Mouse (Mus musculus) G1E-ER4 (cell line): ENCODE data around the gene Yars. TPM values are rescaled to one million over a fixed set of nuclear protein-coding genes. Genes with fewer than 3 reads are reported as not detected.

Experiments used
- GATA1 ChIP-seq: IDR thresholded peaks from one replicate; pipeline ENCODE4 v1.8.0; 2012; ENCODE audit warnings: low read length, inconsistent platforms
- polyA plus RNA-seq: library from polyadenylated mRNA; stranded (reverse); fragments of >175 nt; gene quantifications from 2 replicates; pipeline ENCODE4 v1.2.3, GENCODE M21; 2012

Gene Yars
- polyA plus RNA-seq, 1 experiment: 88.4 TPM

DNA sequence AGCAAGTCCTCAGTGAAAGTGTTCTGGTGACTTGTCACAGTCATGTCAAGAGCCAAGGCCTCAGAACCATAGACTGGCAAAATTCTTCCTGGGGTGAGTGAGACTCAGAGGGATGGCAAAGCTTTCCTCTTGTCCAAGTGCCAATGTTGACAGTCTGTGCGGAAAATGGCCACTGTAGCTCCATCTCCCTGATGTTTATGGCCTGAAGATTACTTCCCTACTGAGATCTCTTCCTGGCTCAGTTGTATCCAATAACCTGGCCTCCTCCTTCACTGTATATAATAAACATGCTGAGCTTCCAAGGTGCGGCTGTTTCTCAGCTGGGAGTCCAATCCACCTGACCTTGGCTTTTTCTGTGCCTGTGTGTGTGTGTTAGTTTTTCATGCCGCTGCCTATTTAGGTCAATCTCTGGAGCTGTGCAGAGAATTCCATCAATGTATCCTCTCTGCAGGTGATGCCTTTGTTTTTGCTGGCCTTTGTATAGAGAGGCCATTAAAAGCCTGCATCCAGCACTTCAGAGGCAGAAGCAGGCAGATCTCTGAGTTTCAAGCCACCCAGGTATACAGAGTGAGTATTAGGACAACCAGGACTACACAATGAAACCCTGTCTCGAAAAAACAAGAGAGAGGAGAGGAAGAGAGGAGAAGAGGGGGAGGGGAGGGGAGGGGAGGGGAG lies 27.8 kb upstream of the Yars start:
- TF ChIP-seq GATA1: no peak

DNA sequence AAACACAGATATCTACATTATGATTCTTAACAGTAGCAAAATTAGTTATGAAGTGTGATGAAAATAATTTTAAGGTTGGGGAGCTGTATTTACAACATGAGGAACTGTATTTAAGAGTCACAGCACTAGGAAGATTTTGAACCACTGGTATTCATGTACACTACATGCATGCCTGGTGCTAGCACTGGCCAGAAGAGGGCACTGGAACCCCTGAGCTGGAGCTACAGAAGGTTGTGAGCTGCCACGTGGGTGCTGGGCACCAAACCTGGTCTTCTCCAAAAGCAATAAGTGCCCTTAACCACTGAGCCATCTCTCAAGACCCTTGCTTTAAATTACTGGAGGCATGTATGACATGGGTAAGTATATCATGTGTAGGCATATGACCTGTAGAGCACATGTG lies 17.0 kb upstream of the Yars start:
- no peak for TF ChIP-seq GATA1

DNA sequence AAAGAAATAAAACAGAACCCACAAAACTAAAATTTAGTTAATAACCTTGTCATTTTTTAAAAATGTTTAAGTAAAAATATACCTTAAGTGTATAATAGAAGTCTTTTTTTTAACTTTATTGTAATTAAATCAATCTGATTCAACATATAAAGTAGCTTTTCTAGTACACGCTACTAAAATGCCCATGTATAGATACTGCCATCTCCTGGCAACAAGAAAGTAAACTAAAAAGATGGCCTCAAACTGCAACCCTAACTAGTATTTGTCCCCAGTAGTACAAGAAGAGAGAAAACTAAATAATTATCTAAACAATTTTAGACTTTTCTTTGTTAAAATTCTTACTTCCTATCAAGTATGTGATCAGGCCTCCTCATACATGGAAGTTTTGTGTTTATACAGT lies 10.0 kb upstream of the Yars start:
- no peak for TF ChIP-seq GATA1

GRCm38 (mm10) chr4:129188041-129188659 lies 1.4 kb upstream of the Yars start:
- no peak for TF ChIP-seq GATA1

GRCm38 (mm10) chr4:129188803-129189541 lies 588 bp upstream of the Yars start:
- no peak for TF ChIP-seq GATA1

GRCm38 (mm10) chr4:129190538-129190937 lies 978 bp downstream of the Yars start:
- no peak for TF ChIP-seq GATA1

- TF ChIP-seq GATA1: no peak
Measured at GRCm38 (mm10) chr4:129191691-129192090, 2.1 kb downstream of the Yars start.

DNA sequence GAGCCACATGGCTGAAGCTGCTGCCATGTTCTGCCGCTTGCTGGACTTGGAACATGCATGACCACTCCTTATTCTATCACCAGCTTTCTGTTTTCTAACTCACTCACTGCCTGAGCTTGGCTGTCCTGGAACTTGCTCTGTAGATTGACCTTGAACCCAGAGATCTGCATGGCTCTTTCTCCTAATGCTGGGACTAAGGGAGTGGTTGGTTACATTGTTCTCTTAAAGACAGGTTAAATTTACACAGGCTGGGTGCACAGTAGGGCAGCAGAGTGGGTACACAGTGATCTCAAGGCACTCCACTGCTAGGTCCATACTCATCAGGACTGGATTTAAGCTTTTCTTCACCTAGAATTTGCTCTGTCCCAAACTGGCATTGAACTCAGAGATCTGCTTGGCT lies 4.7 kb downstream of the Yars start:
- TF ChIP-seq GATA1: no peak

DNA sequence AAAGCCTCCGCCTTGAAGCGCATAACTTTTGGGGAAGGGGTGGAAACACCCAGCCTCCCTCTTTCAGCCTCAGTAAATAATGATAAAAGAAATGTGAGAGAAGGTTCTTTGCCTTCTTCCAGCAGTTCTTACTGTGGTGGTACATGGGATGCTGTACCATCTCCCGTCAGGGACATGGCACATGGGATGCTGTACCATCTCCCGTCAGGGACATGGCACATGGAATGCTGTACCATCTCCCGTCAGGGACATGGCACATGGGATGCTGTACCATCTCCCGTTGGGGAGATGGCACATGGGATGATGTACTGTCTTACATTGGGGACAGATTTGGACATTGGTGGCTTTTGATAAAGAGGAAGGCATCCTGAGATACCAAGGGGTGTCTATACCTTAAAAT lies 8.0 kb downstream of the Yars start:
- TF ChIP-seq GATA1: no peak

GRCm38 (mm10) chr4:129204655-129205054 lies 15.1 kb downstream of the Yars start:
- no peak for TF ChIP-seq GATA1

GRCm38 (mm10) chr4:129206792-129207191 lies 17.2 kb downstream of the Yars start:
- TF ChIP-seq GATA1: no peak

DNA sequence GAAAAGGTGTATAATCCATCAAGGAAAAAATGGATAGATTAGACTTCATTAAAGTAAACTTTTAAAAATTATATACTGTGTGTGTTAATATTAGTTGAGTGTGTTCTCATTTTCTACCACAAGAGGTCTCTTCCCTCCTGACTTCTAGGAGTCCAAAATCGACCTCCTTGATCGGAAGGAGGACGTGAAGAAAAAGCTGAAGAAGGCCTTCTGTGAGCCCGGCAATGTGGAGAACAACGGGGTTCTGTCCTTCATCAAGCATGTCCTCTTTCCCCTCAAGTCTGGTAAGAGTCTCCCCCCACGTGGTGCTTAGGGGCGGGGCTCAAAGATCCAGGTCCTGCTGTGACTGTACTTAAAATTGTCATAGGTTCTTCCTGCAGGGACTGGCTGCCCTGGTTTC lies 19.9 kb downstream of the Yars start:
- no peak for TF ChIP-seq GATA1

- TF ChIP-seq GATA1: no peak
Measured at GRCm38 (mm10) chr4:129211461-129211860, 21.9 kb downstream of the Yars start.

DNA sequence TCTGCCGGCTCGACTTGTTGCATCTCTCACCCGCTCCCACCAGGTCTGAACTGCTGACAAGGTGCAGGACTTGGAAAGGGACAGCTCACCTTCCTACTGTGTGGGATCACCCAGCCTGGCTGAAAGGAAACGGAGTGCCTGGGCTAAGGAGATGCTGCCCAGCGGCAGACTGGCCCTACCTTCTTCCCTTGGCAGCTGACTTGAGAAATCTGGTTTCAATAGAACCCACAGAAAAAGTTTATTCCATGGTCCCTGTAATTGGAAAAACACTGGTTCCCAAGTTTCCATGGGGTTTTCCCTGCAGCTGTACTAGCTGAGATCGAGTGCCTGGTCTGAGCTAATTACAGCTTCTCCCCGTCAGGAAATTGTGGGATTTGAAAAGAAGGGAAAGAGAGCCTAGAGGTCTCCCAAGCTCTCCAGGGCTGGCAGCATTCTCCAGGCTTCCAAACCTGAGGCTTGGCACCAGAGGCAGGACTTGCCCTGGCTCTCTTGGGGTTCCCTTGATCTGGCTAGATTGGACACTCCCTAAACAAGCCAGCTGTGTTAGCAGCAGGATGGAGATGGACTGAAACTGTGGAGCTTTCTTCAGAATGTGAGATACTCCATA lies 29.1 kb downstream of the Yars start:
- no peak for TF ChIP-seq GATA1

GRCm38 (mm10) chr4:129219198-129219597 lies 29.6 kb downstream of the Yars start:
- TF ChIP-seq GATA1: no peak

DNA sequence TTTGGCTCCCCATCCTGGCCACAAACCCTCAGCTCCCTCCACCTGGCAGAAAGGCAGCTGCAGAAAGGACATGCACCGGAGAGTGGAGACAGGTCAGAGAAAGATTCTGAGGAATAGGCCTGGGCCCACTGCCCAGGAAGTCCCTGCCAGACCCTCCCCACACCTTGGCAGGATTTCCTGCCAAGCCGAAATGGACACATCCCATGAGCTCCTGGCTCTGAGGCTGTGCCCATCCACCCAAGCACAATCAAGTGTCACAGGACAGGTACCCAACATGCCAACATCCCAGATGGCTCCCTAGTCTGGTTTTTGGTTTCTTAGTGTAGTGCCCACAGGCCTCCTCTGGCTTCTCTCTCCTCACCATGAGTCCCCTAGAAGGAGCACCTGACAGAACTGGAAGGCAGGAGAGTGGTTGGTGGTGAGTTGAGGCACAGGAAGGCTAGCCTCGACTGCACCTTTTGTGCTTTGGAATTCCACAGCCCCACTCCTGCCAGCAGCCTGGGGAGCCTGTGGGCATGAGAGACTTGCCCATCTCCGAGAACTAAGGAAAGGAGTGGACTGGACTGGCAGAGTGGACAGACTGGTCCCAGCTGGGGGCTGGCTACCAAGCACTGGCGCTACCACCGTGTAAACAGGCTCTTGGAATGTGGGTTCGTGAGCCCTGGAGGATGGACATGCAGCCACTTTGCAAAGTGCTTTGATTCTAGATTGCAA lies 31.0 kb downstream of the Yars start:
- no peak for TF ChIP-seq GATA1
